Mouse (Mus musculus): ENCODE results near the gene Castor2.

Gene Castor2

DNA sequence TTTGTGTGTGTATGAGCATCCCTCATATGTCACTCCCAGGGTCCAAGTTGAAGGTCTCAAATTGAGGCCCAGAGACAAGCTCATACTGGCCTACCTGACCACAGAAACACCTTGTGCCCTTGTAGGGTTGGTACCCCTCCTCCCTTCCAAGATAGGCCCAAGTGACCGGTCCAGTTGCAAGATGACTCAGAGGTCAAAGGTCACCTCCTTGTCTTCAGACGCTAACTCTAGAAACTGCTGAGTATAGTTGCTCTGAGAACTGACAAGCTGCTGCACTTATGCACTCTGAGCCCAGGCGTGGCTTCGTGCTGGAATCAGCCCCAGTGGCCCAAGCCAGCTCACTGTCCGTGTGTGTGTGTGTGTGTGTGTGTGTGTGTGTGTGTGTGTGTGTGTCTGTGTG lies 2.4 kb downstream of the Castor2 start:
- no peak for DNase-seq (ENCODE audit: extremely low spot score, low read depth, low spot score)

DNA sequence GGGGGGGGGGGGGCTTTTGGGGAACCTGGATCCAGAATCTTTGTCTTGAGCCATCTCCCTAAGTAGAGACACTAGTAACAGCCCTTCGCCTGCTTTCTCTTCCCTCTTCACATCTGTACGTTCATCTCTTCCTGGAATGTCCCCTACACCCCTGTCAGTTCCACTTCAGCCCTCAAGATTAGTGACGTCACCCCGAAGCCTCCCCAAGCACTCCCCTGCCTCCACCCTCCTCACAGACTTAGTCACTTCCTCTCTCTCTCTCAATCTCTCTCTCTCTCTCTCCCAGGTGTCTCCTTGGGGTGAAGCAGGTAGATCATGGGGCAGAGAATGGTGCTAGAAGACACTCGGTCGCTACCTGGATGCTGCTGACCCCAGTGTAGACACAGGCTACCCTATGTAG lies 3.2 kb downstream of the Castor2 start:
- no peak for DNase-seq (ENCODE audit: extremely low spot score, low read depth, low spot score)

DNA sequence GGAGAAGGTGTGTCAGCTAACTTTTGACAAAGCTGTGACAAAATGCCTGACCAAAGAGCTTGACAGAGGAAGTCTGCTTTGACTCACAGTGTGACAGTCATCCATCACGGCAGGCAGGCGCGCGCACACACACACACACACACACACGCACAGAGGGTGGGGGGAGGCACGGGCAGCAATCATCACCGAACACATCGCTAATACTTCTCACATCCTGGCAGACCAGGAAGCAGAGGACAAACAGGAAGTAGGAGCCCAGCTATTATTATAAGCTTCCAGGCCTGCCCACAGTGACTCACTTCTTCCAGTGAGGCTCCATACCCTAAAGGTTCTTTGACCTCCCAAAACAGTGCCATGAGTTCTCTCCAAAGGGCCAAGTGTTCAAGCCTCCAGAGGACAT lies 6.3 kb downstream of the Castor2 start:
- DNase-seq (ENCODE audit: extremely low spot score, low read depth, low spot score), result no peak

DNA sequence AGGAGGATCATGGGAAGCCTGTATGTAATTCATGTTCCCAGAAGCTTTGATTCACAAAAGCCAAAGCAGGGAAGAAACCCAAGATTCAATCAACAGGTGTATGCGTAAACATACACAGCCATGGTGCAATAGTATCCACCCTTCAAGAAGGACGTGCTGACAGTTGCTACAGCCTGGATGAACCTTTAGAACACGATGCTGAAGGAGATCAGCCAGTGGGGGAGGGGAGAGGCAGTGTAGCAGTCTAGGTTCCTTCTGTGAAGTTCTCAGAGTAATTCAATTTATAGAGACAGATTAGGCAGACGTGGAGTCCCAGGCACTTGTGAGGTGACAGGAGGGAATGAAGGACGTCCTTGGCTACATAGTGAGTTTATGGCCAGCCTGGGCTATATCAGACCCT lies 15.5 kb downstream of the Castor2 start:
- DNase-seq (ENCODE audit: extremely low spot score, low read depth, low spot score), result no peak

DNA sequence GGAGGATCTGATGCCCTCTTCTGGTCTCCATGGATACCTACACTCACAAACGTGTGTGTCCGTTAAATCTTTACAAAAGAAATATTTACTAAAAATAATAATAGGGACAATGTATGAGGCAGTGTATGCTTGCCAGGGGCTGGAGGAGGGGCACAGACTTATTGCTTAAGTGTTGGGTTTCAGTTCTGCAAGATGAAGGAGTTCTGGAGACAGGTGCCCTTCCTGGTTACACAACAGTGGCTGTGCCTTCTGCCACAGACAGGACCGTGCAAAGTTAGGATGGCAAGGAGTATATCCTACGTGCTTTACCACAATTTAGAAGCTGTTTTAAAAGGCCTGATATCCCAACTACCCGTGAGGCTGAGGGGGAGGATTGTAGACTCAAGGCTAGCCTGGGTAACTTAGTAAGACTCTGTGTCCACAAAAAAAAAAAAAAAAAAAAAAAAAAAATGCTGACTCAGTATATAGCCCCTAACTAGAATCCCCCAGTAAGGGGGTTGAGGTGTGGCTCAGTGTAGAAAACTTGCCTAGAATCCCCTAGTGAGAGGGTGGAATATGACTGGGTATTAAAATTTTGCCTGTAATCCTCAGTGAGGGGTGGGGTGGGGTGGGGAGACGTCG lies 16.2 kb downstream of the Castor2 start:
- no peak for DNase-seq (ENCODE audit: extremely low spot score, low read depth, low spot score)

DNA sequence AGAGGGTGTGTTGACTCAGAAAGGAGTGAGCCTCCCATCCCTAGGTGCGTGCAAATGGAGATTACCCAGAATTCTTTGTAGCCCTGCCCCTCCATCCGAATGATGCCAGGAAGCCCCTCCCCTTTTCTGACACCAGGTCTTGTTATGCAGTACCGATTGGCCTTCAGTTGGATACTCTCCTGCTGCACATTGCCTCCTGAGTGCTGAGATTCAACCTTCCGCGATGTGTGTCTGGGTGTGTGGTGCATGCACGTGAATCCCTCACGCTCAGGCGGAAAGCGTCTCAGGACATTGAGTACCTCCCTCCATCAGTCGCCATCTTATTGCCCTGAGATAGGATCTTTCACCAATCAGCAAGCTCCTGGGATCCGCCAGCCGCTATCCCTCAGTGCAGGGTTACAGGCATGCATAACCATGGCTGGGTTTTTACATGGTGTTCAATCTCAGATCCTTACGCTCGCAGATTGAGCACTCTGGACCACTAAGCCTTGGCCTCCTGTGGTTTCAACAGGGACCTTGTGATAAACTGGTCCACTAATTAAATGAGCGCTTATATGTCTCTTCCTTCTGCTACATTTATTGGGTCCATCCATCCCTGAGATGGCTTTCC lies 19.4 kb downstream of the Castor2 start:
- no peak for DNase-seq (ENCODE audit: extremely low spot score, low read depth, low spot score)

DNA sequence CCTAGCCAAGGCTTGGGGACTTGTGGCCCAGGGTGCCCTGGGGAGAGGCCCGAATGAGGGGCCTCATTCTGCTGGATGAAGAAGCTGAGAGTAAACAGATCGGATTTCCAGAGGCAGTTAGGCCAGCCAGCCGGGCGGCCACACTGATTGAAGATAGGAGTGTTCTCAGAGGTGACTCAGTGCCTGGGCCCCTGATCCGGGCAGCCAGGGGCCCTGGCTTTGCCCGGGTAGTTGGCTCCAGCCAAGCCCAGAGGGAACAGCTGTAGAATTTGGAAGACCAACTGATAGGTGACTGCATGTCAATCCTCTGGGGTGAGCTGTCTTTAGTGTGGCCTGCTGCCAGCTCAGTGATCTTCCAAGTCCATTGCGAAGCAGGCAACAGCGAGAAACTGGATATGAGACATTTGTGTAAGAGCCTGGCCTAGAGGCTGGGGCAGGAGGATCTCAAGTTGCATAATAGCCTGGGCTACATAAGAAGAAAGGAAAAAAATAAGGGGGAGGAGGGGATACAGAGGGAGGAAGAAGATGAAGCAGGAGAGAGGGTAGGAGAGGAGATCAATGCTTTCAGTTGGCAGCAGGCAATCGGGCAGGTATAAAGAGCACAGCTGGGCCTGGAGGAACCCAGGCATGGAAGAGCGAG lies 20.1 kb downstream of the Castor2 start:
- no peak for DNase-seq (ENCODE audit: extremely low spot score, low read depth, low spot score)

DNA sequence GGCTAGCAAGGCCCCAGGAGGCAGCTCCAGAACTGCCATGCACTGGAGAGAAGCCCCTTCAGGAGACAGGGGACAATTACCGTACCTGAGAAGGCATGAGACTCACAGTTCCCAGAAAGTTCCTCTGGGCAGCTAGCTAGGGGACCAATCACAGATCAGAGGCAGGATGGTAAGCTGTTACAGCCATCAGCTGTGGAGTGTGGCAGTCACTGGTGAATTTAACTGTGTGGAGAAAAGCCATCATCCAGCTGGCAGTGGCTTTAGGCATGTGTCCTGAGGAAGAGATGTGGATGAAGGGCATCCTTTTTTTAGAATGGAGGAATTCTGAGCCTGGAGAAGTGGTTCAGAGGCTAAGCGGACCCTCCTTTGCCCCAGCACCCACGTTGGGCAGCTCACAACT lies 20.6 kb downstream of the Castor2 start:
- DNase-seq (ENCODE audit: extremely low spot score, low read depth, low spot score), result no peak

DNA sequence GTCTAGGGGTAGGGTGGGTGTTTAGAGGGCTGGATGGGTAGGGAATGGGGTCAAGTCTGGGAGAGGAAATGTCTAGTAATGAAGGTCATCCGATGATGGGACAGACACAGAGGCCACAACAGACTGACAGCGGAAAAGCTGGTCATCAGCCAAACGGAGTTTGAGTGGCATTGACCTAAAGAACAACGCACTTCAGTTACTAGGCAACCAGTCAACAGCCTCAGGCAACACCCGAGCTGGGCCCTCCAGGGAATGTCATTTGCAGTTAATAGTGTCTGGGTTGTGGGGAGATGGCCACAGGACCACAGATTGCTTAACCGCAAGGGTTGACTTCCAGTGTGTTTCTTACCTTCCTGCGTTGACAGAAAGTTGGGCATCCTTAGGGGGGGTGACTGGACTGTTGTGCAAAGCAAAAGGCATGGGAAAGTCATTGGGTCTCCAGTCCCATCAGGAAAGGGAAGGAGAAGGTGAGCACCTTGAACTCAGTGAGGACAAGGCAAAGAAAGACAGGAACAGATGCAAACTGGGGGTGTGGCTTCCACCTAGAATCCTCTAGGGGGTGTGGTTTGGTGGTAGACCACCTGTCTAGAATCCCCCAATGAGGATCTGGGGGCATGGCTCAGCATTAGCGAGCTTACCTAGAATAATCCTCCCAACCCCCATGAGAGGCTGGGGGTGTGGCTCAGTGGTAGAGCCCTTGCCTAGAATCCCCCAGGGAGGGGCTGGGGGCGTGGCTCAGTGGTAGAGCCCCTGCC lies 21.8 kb downstream of the Castor2 start:
- DNase-seq (ENCODE audit: extremely low spot score, low read depth, low spot score), result no peak

DNA sequence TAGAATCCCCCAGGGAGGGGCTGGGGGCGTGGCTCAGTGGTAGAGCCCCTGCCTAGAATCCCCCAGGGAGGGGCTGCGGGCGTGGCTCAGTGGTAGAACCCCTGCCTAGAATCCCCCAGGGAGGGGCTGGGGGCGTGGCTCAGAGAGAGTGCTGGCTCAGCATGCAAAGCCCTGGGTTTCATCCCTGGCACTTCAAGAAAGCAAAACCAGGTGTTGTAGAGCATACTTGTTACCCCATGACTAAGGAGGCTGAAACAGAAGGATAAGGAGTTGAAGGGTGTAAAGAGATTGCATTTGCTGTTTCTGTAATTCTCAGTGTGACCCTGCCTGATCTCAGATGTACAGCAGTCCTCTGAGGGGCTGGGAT lies 22.4 kb downstream of the Castor2 start:
- DNase-seq (ENCODE audit: extremely low spot score, low read depth, low spot score), result no peak

DNA sequence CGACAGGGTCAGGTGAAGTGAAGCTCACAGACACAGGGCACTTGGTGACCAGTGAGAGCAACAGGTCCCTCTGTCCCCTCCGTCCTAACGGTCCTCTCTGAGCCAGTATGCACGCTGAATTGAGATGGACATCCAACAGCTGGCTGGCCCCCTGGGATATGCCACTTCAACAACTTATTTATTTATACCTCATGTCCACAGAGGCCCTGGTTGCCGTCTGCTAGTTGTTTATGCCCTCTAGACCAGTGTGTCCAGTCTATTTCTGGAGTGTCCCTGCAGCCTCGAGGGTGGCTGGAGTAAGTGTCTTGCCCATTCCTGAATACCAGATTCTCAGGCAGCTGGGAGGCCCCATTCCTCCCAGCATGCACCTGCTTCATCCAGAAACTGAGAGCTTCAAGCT lies 24.3 kb downstream of the Castor2 start:
- DNase-seq (ENCODE audit: extremely low spot score, low read depth, low spot score), result no peak

DNA sequence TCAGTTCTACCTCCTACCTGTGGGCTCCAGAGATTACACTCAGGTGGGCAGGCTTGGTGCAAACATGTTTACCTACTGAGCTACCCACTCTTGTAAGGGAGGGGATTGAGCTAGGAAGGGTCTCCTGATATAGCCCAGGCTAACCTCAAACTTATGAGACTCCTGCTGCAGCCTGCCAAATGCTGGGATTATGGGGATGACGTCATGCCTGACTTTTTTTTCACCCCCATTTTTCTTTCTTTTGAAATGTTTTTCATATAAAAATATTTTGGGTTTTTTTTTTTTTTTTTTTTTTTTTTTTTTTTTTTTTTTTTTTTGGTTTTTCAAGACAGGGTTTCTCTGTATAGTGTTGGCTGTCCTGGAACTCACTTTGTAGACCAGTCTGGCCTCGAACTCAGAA lies 26.7 kb downstream of the Castor2 start:
- DNase-seq (ENCODE audit: extremely low spot score, low read depth, low spot score), result no peak

DNA sequence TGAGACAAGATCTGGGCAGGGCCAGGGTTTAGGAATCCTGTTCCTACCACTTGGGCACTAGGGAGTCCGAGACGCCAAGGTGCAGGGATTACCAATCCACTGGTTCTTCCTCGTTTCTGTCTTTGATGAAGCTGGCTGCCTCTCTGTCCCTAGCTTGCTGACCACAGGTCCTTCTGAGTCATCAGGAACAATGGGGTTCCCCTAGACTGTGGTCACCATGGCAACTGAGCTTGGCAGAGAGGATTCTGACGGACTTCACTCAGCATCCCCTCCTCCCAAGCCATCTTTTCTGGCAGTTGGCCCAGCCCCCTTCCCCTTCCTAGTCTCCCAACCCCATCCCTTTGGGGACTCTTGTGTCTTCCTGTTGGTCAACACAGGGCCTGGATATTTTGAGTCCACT lies 32.1 kb downstream of the Castor2 start:
- no peak for DNase-seq (ENCODE audit: extremely low spot score, low read depth, low spot score)

DNA sequence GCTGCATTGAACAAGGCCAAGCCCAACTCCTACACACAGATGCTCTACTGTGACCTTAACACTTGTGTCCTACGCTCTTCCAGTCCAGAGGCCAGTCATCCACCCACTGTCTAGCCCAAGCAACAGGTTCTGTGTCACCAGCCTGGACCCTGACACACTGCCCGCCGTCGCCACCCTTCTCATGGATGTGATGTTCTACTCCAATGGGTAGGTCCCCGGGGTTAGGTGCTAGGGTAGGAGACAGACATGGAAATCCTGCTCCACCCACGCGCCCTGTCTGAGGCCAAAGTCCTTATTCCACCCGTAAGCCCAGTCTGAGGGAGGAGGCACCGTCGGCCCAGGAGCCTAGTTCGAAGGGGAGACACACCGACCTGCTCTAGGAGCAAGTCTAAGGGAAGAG lies 36.5 kb downstream of the Castor2 start:
- DNase-seq (ENCODE audit: extremely low spot score, low read depth, low spot score), result no peak

DNA sequence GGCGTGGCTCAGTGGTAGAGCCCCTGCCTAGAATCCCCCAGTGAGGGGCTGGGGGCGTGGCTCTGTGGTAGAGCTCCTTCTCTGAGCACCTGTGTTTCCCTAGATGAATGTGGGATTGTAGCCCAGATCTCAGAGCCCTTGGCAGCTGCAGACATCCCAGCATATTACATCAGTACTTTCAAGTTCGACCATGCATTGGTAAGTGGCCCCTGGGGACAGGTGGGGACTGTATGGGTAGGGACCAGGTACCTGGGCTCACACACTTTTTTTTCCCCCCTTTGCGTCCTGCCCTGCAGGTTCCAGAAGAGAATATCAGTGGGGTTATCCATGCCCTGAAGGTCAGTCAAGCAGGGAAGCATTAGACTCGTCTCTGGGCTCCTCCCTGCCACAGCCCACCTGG lies 38.4 kb downstream of the Castor2 start:
- DNase-seq (ENCODE audit: extremely low spot score, low read depth, low spot score), result no peak

DNA sequence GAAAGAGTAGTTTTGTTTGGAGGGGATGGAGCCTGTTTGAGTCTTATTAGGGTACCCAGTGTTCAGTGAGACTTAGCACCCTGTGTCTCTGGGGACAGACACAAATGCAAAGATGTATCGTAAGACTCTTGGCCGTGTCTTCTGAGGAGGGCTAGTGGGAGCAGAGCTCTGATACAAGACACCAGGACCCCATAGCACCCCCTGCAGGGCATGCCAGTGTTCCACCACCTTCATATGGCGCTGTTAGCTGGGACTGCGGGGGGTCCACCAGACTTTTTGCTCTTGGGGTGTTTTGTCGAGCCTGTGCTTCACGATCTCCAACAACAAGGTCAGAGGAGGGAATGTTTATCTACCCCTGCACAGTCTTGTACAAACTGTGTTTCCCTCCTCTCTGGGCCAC lies 39.9 kb downstream of the Castor2 start:
- DNase-seq (ENCODE audit: extremely low spot score, low read depth, low spot score), result no peak

DNA sequence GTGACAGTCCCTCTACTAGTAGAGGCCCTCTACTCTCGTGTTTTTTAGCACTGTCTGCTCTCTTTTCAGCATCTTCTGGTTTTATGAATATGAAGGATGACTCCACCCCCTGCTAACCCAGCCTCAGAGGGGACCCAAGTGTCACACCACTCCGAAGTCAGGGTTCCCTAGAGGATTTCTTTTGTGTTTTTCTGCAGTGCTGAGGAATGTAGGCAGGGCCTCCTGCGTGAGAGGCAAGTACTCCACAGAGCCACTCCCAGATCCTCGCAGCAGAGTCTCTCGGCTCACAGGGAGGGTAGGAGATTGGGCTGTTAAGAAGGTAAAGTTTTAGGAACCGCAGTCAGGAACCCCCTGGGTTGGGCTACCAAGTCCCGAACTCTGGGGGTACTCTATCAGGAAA lies 41.7 kb downstream of the Castor2 start:
- no peak for DNase-seq (ENCODE audit: extremely low spot score, low read depth, low spot score)

DNA sequence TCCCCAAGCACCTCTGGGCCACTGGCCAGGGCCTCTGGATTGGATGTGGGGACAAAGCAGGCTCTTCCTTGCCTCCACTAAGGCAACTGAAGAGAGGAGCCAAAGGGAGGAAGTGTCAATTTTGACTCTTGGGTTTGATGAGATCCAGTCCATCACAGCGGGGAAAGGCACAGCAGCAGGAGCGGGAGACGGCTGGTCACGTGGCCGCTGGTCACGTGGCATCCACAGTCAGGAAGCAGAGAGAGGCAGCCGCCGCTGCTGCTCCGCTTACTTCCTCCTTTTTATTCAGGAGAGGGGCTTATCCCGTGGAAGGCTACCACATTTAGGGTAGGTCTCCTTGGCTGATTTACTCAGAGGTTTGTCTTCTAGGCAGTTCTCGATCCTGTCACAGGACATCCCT lies 42.9 kb downstream of the Castor2 start:
- DNase-seq (ENCODE audit: extremely low spot score, low read depth, low spot score), result no peak

DNA sequence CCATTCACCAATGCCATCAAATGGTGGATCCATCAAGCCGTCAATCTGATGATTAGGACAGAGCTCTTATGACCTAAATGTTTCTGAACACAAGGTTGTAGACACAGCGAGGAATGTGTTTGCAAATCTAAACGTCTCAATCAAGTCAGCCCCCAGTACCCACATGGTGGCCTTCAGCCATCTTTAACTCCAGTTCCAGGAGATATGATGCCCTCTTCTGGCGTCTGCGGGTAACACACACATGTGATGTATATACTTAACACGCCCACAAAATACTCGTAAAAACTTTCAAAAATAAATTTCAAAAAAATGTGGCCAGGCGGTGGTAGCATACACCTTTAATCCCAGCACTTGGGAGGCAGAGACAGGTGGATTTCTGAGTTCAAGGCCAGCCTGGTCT lies 45.5 kb downstream of the Castor2 start:
- no peak for DNase-seq (ENCODE audit: extremely low spot score, low read depth, low spot score)

DNA sequence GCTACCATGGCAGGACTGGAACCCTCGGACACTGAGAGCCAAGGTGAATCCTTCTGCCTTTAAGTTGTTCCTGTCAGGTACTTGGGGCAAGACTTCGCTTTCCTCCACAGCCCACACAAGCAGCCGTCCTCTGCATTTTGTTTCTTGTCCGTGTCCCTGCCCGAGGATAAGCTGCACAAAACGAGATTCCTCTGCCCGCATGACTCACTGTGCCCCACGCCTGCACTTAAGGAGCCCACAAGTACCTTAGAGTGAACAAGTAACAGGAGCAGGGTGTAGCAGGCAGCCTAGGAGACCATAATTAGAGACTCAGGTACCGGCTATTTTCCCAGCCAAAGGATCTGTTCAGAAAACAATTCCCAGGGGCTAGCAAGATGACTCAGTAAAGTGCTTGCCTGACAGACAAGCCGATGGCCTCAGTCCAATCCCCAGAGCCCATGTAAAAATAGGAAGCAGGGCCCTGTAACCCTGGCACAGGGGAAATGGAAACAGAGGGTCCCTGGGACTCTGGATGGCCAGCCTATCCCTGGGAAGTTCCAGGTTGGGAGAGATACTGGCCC lies 47.8 kb downstream of the Castor2 start:
- DNase-seq (ENCODE audit: extremely low spot score, low read depth, low spot score), result no peak

DNA sequence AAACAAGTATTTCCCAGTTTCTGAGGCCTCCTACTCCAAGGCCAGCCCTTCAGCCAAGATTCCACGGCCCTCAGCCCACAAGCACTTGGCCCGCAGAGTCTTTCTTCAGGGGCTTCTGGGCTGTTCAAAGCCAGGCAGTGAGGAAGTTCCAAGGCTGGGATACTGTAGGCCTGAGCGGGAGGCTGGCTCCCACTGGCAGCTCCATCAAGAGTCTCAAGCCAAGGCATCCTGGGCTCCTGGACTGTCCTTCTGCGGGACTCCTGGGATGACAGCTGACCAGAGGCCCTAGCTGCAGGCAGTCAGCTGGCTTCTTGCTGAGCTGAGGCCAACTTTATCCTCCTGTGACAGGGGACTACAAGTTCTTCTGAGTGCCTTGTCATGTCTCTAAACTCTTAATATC lies 48.6 kb downstream of the Castor2 start:
- DNase-seq (ENCODE audit: extremely low spot score, low read depth, low spot score), result no peak

DNA sequence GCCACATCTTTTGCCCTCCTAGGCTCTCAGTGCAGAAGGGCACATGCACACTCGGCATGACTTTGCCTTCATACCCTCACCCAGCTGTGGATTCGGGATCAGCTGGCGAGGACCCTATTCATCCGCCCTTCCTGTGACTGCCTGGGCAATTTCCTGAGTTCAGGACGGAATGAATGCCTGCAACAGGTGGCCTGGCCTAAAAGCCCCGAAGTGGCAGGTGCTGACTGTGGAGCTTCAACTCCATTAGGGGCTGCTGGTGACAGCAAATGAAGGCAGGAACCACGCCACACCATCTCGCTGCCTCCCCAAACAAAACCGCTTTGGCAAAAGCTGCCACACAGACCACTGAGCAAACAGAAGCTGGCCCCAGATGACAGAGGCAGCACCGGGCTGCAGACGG lies 52.4 kb downstream of the Castor2 start:
- no peak for DNase-seq (ENCODE audit: extremely low spot score, low read depth, low spot score)
